Mouse (Mus musculus) lung, adult 18-20 months (tissue): ENCODE measurements around the gene Smarcd1.
"Not testable (repeated sequence)": the region's sequence is repeated elsewhere in the genome, so short reads cannot be mapped to it uniquely, and the experiment has no call there.

ENCODE experiments used
- DNase-seq, 2 experiments: peaks; one replicate each; pipeline ENCODE4 v3.0.0; 2022; ENCODE audit warnings: mixed read lengths in 2 of 2

Gene Smarcd1

DNA sequence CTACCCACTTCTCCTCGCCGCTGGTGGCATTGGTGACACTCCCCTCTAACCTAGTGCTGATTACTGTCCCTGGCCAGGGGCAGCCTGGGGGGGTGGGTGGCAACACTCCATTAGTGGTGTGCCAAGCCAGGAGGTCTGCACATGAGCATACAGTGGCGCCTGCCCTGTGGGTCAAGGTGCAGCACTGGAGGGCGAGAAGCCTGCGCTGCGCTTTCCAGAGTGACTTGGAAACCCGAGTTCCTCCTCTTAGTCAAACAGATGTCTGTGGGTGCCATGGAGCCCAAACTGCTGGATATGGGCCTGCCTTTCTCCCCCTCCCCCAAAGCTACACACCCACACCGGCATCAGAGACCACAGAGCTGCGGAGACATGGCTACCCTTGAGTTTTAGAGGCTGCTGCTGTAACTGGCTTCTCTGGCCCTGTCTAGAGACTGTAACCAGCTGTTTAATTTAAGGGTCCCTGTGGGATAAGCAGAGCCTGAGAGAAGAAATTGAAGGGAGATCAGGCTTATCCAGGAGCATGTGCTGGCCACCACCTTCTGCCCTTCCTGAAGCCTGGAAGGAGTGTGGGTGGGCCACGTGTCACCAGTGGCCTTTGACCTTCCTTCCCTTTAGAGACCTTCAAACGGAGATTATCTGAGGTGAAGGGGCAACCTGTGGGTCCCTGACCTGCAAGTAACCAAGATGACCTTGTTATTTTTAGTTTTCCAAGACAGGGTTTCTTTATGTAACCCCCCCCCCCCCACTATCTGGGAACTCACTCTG is 14.2 kb downstream of the Smarcd1 start:
- DNase-seq: no peak

DNA sequence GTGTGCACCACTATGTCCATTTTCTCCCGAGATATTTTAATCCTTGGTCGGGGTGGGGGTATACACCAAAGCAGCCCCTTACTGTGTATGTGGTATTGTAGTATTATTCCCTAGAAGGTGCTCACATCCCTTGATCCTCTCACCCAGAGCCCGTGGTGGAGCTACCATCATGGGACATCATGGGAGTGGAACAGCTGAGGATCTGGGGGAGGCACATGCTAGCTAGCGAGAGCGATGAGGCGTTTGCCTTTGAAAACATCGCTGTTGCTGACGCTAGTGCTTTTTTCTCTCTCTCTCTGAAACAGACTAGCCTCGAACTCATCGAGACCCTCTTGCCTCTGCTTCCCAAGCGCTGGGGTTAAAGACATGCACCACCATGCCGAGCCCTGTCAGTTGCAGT is 14.9 kb downstream of the Smarcd1 start:
- DNase-seq: no peak

DNA sequence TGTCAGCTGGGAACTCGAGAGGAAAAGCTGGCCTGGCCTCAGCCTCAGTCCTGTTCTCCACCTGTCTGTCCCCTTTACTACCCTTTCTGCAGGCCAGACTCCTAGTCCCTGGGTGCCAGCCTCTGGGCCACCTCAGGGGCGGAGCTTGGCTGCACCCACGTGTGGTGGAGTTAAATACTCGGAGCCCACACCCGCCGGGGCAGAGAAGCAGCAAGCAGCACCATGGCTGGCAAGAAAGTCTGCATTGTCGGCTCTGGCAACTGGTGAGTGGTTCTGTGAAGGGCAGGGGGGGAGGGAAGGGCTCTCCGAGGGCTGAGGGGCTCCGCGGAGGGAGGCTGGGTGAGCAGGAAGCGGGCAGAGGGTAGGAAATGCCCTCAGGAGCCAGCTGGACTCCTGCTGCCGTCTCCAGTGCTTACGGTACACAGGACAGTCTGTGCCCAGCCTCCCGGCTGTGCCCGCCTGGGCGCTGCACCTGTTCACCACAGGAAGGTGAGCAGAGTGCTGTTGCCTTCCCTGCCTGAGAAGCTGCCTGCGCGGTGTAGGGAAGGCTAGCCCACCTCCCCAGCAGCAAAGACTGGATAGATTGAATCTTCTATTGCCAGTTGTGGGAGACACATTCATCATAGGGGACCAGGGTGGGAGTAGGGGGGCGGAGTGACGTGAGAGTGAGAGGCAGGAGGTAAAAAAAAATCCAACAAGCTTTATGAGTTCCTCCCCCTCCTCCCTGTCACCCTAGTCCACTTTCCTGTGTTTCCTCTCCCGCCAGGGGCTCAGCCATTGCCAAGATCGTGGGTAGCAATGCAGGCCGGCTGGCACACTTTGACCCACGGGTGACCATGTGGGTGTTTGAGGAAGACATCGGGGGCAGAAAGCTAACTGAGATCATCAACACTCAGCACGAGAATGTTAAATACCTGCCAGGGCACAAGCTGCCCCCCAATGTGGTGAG is 15.7 kb downstream of the Smarcd1 start, which contains the start of gene Gpd1:
Gene Gpd1 (plus strand): TSS at position 130 of the 949 bp plus-strand sequence.
- DNase-seq: peak; percentile 72 to 75

DNA sequence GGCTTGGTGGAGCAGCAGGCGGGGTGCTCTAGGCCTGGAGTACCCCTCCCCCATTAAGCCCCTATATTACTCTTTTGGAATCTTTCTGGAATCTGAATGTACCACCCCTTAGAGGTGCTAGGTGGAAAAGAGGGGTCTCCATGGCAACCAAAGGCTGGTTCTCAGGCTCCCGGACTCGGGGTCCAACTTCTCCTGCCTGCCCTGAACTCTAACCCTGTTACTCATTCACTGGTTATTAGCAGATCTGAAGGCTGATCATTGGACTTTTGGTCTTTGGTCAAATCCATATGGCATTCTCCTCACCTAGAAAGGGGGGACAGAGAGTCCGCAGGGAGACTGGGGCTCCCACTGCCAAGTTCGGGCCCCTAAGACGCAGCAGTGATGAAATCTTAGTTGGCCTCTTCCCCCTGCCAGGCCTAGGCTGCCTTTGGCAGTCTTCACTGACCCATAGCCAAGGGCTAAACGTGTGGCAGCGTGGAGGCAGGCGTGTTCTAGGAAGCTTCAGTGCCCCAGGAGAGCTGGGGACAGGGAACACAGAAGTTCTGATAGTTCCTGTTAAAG is 16.6 kb downstream of the Smarcd1 start:
- no peak for DNase-seq

DNA sequence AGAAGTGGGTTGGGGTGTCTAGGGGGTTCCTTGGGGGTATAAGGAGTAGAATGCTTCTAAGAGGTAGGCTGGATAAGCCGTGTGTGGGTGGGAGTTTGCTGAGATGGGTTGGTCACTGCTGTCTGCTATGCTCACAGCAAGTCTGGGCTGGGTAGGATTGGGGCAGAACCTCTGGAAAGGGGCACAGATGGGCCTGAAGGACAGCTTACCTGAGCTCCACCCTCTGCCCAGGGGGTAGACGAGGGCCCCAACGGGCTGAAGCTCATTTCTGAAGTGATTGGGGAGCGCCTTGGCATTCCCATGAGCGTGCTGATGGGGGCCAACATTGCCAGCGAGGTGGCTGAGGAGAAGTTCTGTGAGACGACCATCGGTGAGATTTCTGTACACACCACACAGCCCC is 17.9 kb downstream of the Smarcd1 start:
- no peak for DNase-seq

DNA sequence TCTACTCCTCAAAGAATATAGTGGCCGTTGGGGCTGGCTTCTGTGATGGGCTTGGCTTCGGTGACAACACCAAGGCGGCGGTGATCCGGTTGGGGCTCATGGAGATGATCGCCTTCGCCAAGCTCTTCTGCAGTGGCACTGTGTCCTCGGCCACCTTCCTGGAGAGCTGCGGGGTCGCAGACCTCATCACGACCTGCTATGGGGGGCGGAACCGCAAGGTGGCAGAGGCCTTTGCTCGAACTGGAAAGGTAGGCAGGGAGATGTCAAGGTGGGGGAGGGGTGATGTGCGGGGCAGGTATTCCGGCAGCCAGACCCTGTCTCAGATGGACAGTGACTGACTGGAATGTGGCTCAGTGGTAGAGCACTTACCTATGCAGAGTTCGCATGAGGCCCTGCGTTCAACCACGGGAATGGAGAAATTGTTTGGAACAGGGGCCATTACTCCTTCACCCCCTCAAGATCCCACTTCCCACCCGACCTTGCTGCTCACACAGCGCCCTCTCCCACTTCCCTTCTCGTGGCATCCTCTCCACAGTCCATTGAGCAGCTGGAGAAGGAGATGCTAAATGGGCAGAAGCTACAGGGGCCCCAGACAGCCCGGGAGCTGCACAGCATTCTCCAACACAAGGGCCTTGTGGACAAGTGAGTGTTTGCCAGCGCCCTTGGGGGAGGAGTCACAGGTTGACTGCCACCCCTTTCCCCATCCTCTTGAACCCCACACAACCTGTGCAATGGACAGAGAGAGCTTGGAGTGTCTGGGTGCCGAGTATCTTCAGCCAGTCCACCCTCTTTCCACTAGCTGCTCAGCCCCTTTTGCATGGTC is 20.2 kb downstream of the Smarcd1 start:
- DNase-seq: no peak

DNA sequence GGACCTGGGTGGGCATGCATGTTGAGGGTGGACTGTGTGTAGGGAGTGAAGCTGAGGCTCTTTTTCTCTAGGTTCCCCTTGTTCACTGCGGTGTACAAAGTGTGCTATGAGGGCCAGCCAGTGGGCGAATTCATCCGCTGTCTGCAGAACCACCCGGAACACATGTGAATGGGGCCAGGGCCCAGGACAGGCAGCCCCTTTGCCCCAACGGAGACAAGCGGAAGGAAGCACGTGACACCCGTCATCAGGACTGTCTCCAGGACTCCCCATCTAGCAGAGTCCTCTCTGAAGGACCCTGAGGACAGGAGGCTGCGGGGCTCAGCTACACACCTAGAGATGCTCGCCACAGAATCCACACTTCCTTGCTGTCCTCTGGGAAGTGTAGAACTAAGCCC is 21.2 kb downstream of the Smarcd1 start:
- no peak for DNase-seq

DNA sequence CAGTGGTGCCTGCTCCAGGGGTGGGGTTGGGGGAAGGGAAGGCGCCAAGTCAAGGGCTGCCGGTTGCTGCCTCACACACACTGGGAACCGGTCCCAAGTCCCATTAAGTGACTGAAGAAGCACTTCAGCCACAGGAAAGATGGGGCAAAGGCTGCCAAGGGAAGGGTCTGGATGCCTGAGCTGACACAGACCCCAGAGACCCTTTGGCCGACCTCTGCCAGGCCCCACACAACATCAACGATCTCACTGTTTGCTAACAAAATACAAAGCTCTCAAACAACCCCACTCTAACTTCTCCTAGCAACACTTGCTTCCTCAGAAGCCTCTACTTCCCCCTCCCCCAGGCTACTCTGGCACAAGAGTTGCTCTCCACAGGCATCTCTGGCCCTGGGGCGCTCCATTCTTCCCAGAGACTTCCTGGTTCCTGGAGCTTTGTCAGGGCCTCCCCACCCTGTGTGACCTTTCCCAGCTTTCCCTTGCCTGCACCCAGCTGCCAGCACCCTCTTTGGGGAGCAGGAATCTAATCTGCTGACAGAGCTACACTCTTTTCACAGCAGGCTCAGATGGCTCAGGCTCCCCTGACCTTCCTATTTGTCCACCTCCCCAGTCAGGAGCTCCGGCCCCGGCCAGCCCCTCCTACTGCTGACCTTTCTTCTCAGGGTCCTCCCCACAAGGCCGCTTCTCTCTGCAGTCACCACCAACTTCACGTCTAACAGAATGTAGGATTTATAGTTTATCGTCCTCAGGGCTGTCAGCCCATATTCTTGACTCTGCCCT is 21.8 kb downstream of the Smarcd1 start:
- peak; percentile 85 to 89 for DNase-seq

DNA sequence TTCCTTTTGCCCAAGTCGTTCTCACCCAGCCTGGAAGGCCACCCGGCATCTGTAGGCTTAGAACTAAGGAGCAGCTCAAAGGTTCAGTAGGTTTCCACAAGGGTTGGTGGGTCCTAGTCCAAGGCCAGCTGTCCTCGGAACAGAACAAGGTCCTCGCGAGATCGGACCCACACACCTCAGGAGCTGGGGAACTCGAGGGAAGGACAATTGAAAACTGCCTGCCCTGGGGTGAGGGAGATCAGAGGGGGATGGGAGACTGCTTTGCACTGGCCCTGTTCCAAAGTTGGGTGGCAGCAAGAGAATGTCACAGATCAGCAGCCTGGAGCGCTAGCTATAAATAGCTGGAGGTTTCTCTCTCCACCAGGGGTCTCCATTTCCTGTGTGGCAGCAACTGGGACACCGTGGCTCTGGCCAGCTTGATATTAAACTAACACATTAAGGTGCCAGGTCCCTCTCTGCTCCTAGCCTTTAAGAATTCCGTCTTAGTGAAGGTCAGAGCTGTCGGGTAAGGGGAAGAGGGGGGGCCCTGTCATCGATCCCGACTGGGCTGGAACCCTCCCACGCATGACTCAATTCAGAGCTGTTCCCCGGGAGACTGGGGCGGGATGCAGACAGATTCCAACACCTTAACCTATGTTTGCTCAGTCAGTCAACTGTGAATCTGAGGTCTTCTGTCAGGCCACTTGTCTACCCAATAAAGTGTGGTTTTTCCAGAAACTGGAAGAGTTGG is 22.5 kb downstream of the Smarcd1 start:
- DNase-seq: peak; percentile 72 to 80

DNA sequence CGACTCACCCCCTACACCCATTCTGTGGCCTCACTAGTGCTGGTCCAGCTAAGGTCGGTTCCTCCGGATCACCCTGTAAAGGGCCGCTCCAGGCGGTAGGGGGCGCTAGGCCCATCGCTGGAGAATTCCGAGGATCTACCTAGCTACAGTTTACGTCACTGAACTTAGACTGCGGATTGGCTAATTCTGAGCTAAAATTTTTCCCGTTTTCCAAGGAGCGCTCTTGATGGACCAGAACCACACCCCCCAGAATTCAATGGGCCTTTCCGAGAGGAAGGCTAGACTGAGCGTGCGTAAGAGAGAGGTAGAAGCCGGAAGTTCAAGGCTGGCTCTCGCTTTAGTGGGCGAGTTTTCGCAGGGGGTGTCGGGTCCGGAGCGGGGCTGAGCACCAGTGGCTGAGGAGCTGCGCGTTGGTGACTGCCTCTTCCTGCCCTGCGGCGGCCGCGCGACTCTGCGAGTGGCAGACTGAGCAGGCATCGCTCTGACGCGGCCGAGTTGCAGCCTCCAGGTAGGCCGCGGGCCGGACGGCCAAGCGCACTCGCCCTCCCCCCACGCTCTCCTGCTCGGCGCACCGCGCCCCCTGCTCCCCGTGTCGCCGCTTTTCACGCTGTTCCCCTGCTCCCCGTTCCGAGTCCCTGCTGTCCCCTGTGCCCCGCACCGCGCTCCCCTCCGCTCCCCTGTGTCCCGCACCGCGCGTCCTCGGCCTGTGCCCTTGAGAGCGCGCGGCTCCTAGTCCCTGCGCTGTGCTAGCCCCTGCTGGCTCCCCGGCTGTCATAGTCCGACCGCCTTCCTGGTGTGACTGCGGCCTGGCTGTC is 23.6 kb downstream of the Smarcd1 start, which contains the start of gene Cox14:
Gene Cox14 (plus strand): TSS at position 278 of the 815 bp plus-strand sequence.
- peak; percentile 95 to 98 for DNase-seq

DNA sequence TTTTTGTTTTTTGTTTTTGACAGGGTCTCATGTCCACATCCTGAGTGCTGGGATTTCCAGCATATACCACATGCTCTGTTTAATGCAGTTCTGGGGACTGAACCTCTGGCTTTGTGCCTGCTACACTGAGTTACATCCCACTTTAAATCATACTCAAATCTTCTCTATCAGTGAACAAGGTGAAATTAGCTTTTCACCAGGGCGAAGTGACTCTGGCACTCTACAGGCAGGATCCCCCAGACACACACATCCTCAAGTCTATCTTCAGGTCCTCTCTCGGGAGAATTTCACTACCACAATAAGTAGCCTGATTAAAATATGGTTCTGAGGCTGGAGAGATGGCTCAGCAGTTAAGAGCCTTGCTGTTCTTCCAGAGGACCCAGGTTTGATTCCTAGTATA is 24.6 kb downstream of the Smarcd1 start:
- no peak for DNase-seq

DNA sequence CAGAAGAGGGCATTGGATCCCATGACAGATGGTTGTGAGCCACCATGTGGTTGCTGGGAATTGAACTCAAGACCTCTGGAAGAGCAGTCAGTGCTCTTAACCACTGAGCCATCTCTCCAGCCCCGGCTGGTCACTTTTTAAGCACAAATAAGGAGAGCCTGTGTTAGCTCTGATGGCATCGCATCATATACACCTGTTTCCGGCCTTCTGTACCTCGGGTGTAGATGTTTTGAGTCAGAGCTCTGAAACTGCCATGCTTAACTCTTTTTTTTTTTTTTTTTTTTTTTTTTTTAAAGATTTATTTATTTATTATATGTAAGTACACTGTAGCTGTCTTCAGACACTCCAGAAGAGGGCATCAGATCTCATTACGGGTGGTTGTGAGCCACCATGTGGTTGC is 25.1 kb downstream of the Smarcd1 start:
- DNase-seq: not testable (repeated sequence)

DNA sequence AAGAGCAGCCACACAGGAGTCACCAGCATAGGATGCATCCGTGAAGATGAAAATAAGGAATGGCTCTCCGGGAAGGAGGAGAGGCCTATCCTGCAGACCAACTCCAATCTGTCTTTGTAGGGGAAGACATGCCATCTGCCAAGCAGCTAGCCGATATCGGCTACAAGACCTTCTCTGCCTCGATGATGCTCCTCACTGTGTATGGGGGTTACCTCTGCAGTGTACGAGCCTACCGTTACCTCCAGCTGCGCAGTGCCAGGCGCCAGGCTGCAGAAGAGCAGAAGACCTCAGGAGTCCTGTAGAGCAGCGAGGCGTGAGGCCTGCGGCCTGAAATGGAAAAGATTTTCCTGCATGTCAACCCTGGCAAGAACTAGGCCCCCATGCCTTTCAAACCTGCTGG is 25.6 kb downstream of the Smarcd1 start:
- no peak for DNase-seq

DNA sequence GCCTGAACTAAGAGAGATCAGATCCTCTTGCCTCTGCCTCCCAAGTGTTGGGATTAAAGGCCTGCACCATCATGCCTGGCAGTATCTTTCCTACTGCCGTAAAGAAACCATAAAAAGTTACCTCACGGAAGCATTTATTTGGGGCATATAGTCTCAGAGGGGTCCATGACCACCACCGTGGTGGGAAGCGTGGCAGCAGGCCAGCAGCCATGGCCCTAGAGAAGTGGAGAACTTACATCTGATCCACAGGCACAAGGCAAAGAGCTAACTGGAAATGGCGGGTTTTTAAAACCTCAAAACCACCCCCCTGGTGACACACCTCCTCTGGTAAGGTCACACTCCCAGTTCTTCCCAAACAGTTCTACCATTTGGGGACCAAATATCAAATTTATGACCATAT is 26.3 kb downstream of the Smarcd1 start:
- no peak for DNase-seq

DNA sequence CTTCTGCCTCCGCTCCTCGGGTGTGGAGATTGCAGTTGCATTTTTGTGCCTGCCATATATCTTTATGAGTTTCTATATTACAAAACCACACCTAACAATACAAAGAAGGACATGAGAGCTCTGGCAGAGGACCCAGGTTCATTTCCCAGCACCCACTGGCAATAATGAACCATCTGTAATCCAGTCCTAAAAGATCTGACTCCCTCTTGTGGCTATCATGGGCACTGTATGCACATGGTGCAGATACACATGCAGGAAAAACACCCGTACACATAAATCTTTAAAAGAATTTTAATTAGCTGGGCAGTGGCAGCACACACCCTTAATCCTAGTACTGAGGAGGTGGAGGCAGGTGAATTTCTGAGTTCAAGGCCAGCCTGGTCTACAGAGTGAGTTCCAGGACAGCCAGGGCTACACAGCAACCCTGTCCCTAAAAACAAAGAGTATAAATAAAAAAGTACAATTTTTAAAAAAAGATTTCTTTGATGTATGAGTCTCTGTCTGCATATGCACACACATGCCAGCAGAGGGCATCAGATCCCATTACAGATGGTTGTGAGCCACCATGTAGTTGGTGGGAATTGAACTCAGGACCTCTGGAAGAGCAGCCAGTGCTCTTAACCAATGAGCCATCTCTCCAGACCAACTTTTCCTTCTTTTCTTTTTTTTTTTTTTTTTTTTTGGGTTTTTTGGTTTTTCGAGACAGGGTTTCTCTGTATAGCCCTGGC is 27.3 kb downstream of the Smarcd1 start:
- DNase-seq: no peak

DNA sequence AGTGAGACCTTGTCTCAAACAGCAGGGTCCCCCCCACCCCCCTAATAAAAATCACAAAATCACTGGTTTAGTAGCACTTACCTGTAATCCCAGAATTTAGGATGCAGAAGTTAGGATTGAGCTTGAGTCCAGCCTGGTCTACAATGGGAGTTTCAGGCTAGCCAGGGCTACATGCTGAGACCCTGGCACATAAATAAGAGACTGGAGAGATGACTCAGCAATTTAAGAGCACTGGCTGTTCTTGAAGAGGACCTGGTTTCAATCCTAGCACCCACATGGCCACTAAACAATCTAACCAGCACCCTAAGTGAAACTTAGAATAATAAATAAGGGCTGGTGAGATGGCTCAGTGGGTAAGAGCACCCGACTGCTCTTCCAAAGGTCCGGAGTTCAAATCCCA is 29.2 kb downstream of the Smarcd1 start:
- no peak for DNase-seq

DNA sequence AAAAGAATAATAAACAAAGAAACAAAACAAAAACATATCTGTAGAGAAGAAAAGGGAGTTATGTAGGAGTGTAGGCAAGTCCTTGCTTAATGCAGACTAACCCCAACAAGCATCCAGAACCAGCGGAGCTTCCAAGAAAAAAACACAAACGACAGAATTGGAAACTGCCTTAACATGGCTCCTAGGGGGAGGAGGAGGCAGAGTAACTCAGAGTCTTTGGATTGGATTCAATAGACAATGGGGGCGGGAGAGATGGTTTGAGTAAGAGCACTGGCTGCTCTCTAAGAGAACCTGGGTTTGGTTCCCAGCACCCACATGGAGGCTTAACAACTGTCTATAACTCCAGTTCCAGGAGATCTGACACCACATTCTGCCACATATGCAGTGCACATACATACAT is 29.7 kb downstream of the Smarcd1 start:
- DNase-seq: no peak

DNA sequence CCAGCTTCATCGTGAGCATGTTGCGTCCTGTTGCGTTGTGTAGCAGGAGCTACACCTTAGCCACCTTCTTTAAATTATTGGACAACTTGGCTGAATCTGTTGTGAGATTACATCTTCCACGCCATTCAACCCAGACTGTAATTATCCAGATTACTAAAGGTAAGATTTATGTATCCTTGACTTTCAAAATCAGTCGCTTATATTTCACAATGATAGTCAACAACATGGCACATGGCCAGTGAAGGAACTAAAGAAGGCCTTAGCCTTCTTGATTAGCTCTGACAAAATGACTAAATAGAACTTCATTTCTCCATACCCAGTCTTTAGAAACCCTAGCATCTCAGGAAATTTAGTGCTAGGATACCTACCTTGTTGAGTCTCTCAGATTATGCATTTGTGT is 31.3 kb downstream of the Smarcd1 start:
- DNase-seq: no peak

DNA sequence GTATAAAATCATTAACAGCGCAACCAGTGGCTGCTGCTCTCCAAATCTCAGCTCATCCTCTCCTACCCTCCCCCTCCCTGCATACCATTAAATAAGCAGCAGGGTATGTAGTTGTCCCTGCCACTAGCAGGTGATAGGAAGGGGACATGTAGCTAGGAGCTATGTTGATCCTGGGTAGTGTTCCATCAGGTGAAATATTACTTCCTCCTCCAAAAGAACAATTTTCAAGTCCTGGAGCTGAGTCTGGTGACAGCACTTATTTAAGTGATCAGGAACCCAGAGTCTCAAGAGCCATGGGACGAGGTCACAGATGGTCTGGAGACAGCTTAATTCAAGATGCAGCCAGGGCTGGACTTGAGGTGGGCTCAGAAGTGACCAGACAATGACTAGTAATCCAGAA is 33.7 kb downstream of the Smarcd1 start:
- DNase-seq: peak; percentile 98 to 100
